Mouse (Mus musculus) lung, postnatal 36 days (tissue): ENCODE data around the gene Clic6.

Experiments used
- DNase-seq: peaks from one replicate; pipeline ENCODE4 v3.0.0; 2022; ENCODE audit warnings: mixed read lengths

Clic6 gene

DNA sequence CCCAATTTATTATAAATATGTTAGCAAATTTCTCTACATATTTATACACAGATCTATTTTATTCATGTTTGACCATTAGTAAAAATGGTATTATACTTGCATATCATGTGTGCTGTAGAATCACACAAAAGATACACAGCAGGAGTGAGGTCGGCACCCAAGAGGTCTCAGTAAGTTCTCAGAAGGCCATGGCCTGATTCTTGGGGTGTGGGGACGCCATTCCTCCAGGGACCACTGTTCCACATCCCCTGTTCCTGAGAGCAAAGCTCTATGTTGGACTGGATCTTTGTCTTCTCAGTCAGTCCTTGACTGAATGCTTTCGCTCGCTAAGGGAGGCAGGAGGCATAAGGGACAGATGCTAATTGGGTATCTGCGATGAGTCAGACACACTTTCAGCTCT lies at the start of gene Clic6:
Gene Clic6 (plus strand): TSS at position 301 of the 400 bp plus-strand sequence.
- DNase-seq: no peak

DNA sequence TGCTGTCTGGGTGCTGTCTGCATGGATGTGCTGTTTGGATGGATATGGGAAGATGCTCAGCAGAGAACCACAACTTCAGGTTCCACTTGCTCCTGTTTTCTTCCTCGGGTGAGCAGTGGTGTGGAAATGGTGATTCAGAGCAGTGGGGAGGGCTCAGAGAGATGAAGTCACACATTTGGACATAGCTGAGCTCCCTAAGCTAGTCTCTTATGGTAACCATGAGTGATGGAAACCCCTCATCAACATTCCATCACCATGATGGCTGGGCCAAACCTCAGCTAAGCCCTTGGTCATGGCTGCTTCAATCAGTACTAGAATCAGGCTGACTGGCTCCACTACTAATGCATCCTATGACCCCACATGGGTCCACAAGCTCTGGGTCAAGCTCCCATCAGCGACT lies 45.8 kb upstream of the Clic6 start:
- no peak for DNase-seq

DNA sequence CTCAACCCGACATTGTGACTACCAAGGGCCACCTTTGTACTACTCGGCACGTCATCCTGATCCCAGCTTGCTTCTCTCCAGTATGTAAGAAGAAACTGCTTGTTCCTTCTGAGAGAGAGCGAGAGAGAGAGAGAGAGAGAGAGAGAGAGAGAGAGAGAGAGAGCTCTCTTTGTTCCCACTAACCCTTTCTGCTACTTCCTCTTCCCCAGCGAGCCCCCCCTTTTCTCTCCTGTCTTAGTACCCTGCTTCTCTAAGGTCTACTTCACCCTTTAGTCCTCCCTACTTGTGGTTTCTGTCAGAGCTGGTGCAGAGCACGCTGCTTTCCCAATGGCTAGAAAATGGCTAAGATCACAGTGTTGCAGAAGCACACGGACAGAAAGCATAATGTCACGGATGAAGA lies 45.3 kb upstream of the Clic6 start:
- DNase-seq: no peak

DNA sequence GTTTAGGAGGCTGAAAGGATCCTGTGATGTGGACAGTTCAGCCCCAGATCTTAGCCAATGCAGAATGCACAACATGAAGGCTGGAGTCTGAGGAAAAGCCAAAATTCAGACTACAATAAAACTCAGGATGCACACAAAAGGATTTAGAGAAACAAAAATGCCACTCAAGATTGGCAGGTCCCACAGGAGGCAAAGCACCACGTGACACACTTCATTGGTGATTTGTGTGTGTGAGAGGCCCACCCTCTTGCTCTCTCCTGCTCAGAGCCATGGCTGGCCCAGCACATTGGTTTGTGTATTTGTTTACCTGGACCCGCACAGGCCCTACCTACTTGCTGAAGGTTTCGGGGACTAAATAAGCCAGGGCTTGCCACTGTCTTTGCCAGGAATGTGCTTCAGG lies 44.3 kb upstream of the Clic6 start:
- DNase-seq: no peak

DNA sequence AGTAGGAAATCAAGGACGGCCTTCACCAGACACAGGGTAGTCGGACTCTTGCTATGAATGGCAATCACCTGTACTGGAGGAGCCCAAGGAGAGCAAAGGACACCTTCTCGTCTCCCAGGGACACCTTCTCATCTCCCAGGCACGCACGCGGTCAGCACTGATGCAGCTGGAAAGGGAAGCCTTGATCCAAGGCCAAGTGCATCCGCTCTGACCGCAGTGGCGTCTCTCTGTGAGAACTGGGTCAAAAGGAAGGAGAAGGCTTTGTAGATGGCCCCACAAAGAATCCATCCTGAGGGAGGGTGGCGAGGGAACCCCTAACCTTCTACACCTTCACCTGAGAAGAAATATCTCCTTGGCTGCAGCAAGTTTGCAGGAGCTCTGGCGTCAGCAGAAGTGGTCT lies 43.4 kb upstream of the Clic6 start:
- DNase-seq: no peak

DNA sequence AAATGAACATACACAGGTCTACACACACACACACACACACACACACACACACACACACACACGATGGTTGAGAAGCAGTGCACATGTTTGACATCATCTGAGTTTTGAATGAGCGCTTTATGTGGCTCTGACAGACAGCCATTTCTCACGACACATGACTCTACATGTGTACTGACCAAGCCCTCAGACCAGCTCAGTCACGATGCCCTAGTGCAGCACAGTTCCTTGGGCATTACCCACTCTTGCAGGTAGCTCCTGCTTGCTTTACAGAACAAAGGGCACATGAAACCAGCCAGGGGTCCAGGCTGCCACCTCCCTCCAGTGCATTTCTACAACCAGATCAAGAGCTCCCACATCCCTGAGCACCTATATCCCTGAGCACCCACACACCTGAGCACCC lies 42.6 kb upstream of the Clic6 start:
- no peak for DNase-seq

DNA sequence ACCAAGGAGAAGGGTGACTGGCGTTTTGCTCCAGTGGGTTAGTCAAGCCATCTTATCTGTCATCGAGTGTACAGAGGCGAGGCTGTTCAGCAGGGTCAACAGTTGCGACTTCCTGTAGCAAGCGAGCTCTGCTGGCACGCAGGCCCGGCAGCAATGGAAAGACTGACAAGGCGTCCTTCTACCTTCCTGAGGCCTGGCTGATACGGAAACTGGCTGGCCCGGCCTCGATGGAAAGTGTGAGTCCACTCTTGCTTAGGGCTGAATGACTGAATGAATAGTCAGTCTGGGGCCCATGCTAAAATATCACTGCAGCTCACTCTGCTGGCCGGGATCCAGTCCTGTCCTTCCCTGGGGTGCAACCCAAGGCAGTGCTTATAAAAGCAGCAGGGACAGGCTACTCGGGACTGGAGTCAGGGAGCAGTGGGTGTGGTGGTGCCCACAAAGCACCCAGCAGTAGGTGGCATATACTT lies 41.9 kb upstream of the Clic6 start:
- DNase-seq: peak; percentile 87

DNA sequence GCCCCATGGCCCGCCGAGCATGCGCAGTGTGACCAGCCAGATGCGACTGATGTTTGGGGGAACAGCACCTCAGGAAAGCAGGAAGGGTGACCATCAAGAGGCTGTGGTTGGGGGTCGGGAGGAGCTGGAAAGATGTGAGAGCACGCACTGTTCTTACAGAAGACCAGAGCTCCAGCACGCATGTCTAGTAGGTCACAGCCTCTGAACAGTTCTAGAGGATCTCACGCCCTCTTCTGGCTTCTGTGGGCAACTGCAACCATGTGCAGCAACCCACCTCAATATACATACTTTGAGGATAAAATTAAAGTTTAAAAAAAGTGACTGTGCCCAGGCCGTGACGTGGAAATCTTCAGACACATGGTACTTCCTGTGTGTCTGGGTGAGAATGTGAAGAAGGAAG lies 40.2 kb upstream of the Clic6 start:
- peak; percentile 60 for DNase-seq

DNA sequence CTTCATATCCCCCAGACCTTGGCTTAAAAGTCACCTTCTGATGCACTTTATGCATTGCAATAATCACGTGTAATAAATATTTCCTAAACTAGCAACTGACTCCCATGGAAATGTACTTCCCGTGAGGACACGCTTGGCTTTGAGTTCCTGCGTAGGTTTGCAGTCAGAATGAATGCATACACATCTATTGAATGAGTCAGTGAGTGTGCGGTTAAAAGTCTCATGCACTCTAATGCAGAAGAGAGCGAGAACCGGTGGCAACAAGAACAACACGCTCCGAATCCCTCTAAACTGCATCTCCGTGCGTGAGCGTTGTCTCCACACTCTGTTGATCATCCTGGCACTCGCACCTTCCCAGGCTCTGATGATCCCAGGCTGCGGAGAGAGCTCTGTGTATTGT lies 36.5 kb upstream of the Clic6 start:
- DNase-seq: no peak

DNA sequence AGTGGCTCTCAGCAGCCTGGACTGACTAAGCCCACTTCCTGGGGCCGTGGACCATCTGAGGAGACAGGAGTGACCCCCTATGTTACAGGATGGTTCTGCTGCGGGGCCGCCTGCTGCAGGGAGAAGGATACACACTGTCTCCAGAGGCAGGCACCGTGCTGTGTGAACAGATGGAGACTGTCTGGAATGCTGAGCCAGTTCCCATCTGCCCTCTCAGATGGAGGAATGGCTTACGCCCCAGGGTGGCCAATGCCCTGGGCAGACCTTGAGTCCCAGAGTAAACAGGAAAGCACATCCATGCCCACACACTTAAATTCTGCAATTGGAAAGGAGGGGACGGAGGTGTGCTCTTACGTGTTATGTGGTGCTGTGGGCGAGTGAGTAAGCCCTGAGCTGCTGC lies 35.2 kb upstream of the Clic6 start:
- no peak for DNase-seq

DNA sequence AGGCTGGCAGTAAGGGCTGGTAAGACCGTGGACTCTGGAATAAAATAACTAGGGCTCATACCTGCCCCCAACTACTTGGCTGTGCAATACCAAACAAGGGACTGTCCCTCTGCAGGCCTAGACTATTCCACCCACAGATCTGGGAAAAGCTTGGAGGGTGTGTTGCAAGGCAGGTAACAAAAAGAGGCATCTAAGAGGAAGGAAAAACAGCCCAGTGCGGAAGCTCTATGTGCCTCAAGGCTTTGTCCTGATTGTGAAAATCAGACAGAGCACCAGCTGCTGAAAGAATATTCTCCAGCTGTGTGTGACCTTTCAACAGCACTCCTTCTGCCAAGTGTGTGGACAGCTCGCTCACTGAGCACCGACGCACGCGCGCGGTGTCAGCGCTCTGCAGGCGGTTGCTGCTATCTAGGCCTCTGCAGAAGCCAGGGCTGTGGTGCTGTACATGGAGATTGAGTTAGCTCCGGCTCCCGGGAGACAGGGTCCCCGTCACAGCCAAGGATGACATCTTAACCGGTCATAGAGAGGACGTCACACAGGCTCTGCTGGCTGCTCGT lies 33.9 kb upstream of the Clic6 start:
- DNase-seq: peak; percentile 55

DNA sequence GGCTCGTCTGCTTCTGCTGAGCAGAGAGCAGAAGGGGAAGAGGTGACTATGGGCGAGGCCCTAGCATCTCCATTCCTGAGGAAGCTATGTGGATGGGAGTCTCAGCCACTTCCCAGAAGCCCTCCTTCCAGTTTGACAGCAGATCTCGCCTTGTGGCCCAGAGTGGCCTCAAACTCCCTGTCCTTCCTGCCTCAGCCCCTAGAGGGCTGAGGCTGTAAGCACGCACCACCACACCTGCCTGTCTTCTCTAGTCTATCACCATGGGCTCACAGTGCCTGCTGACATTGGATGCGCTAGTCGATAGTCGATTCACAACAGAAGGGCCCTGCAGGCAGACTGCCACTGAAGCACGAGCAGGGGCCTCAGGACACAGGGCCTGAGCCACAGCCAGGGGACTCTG lies 32.9 kb upstream of the Clic6 start:
- no peak for DNase-seq

DNA sequence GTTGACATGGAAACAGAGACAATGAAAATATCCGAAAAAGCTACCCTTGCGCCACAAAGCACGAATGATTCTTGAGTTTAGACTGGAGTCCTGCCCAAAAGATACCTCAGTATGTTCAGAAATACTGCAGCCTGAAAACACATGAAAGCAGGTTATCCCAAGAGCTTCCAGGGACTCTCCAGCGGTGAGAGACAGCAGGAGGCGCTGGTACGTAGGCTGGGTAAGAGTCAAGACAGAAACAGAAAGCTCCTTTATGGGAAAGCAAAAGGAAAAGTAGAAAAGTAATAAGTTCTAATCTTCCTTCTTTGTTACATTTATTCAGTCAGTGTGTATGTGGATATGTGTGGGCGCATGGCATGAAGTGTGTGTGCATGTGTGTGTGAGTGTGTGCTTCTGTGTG lies 31.5 kb upstream of the Clic6 start:
- no peak for DNase-seq

DNA sequence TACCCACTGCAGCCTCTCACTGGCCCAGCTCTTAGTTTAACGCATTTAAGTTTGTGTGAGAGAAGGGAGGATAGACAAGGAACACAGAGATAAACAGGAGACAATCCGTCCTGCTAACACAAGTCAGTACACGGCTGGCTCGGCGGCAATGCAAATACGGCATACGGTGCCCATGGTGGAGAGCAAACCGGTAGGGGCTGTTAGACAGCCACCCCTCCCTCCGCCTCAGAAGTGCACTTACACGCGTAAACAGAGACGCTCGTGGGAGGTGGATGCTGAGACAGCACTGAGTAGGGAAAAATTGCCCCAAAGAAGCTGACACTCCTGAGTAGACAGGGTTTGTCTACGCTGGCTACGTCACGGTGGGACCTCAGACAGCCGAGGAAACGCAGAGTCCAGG lies 31.0 kb upstream of the Clic6 start:
- DNase-seq: no peak

DNA sequence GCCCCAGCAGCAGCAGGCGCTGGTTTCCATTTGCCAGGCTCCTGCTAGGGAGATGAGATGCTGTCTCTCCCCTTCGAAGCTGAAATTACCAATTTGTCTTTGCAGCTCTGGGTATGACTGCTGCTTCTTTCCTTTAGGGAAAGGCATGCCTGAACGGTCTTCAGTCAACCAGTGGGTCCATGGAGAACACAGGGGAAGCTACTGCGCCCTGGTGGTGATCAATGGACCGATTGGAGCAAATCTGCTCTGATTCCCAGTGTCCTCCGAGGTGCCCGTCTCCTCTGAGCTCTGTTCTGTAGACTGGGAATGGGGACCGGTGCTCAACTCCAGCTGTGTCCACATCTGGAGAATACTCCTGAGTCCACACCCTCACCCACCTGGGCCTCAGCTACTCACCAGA lies 30.0 kb upstream of the Clic6 start:
- DNase-seq: no peak

DNA sequence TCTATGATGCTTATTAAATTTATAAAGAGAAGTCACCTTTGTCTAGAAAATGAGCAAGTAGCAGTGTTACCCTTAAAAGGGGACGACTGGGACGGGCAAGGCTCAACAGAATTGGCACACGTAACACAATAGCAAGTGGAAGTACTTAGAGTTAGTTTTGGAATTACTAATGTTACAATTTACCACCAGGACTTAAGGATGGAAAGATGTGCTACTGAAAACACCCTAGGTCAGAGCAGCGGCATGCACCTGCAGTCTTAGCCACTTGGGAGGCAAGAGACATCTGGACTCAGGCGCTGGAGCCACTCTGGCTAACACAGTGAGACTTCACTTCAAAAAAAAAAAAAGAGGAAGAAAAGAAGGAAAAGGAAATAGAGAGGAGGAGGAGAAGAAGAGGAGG lies 29.6 kb upstream of the Clic6 start:
- no peak for DNase-seq

DNA sequence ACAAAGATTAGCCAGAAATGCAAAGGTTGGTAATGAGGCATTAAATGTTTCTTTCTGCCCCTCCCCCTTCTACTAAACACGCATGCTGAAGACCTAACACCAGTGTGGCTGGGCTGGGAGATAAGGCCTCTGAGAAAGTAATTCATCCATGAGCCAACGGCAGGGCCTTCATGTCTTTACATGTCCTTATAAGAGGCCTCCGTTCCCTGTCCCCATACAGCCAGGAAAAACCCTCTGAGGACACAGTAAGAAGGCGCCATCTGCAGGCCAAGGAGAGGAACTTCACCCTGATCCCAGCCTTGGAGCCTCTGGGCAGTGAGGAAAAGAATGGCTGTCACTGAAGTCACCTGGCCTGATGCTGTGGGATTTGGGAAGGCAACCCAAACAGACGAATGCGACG lies 27.9 kb upstream of the Clic6 start:
- peak; percentile 76 for DNase-seq

DNA sequence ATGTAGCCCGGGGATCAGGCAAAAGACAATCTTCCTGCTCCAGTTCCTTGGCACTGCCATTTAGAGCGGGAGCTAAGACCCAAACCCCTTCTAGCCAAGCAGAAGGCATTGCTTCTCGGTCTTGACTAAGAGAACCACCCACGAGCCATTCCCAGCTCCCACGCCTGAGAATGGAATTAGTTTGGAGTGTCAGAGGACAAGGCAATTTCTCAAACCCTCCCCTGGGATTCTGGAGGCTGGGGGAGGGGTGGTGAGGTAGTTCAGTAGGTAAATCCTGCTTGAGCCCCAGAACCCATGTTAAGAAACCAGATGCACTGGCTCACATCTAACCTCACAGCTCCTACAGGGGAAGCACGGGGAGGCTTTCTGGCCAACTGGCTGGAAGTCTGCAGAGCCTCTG lies 24.1 kb upstream of the Clic6 start:
- no peak for DNase-seq

DNA sequence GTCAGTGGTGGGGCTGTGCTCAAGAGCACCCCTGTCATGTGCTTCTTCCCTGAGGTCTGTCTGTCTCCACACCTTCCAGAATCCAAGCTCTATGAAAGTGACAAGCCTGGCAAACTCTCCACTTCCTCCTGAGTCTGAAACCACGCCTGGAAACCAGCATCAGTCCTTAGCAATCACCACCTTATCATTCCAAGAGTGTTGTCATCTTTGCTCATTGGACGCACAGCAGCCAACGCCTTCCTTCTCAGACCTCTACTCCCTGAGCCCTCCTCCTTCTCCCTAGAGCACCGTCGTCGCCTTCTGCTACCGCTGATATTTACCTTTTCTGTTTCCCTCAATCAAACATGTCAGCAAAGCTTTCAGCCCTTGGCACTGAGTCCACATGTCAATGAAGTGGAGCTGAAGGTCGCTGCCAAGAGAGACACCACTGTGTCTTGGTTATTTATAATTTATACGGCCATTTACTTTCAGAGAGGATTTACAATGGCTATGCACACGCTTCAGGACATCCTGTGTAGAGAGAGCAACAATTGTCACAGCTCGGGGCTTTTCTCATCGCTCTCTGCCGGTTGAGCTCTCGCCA lies 21.1 kb upstream of the Clic6 start:
- peak; percentile 34 for DNase-seq

DNA sequence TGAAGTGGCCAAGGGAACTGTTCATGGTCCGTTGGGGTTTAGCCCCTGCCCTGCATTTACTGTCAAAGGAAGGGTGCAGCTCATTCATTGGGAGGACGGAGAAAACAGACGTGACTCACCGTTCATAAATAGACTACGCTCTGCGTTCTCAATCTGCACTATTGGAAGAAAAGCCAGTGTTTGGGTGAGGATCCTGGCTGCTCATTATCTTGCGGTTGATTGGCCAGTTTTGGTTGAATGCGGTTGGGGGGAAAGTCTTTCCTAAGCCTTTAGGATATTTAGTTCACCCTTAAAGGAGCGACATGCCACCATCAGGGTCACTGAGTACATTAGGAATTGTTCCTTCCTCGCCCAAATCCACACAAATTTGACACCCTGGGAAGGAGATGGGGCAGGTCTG lies 20.3 kb upstream of the Clic6 start:
- no peak for DNase-seq

DNA sequence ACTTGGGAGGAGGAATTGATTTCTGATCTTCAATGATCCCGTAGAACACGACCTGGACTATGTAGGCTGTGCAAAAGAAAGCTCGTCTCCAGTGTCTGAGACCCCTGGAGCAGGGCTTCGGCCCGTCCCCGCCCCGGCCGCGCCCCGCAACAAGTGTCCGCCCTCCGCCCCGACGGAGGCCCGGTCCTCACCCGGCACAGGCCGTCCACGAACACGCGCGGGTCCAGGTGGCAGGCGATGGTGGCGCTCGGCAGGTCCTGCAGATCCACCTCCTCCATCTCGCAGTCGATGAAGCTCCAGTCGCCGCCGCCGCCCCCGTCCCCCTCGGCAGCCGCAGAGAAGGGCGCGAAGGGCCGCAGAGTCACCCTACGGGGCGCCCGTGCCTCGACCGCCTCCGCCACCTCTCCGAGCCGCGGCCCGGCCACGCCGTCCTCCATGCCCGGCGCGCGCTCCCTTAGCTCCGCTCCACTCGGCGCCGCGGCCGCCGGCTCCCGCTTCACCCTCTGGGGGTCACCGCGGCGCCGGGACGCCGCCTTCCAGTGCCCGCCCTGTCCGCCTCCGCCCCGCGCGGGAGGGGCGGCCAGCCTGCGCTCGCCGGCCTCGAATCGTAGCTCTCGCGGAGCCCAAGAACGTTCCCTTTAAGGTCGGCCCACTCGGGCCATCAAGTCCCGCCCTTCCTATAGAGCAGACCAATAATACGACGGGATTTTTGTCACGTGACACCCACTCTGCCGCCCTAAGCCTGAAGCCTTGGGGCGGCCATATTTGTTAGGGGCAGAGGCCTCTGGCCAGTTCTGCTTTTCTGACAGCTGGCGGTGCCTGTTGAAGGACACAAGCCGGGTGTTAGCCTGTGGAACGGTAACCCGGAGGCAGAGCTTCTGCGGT lies 19.7 kb upstream of the Clic6 start:
- DNase-seq: peak; percentile 99

DNA sequence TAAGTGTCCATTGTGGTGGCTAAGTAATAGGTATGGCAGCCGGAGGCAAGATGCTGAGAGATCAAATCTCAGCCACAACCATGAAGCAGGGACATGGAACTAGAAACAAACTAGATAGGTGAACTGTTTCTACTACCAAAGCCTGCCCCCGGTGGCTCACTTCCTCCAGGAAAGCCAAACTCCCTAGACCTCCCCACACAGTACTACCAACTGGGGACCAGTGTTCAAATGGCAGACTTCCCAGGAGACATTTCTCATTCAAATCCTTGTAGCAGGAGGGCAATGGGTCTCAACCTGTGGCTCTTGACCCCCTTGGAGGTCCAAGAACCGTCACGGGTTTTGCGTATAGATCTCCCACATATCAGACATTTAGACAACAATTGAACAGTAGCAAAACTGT lies 18.5 kb upstream of the Clic6 start:
- DNase-seq: no peak

DNA sequence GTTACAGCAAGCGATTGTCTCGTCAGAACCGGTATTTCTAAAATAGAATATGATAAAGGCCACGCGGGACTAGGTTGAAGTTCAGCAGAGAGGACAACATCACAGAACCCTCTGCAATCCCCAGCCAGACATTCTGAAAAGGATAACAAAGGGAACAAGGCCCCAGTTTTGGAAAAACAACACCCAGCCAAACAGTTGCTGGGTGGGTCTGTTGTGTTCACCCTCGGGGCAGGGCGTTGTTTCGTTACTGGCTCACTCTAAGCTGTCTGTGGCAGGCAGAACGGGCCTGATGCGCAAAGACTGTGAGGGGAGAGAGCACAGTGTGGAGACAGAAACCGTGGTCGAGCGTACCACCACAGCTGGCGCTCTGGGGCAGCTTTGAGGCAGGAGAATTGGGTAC lies 17.1 kb upstream of the Clic6 start:
- DNase-seq: no peak

DNA sequence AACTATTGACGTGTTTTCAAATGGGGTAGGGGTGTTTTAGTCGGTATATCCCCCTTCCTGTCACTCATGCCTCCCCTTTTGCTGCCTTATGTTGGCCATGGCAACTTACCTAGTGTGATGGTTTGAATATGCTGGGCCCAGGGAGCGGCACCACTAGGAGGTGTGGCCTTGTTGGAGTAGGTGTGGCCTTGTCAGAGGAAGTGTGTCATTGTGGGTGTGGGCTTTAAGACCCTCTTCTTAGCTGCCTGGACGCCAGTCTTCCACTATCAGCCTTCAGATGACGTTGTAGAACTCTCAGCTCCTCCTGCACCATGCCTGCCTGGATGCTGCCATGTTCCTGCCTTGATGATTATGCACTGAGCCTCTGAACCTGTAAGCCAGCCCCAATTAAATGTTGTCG lies 14.8 kb upstream of the Clic6 start, which contains the start of gene Rcan1:
Gene Rcan1 (minus strand): TSS at position 162 of the 400 bp plus-strand sequence.
- no peak for DNase-seq
